Mouse (Mus musculus): ENCODE measurements around the gene Depdc5. TPM values are rescaled to one million over a fixed set of nuclear protein-coding genes. Genes with fewer than 3 reads are reported as not detected.

Depdc5 gene
- polyA plus RNA-seq, 1 experiment: 7.5 TPM

DNA sequence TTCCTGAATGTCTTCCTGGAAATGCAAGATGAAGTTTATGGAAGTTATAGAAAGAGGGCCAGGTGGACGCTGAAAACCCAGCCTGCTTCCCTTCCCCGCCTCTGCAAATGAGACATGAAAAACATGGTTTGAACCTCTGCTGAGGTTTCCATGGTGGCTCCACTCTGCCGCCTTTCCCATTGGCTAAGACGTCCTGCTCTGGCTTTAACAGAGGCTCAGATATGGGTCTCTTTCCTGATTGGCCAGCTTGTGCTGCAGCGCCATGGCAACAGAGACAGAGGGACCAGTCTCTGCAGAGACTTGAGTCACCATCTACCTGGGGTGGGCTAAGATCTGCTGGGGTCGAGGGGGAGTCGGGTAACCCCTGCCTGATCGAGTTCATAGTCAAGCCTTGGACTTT is 143.2 kb downstream of the Depdc5 start:
- no peaks in the 10 kb centered on the region for H3K4me1 ChIP-seq (ENCODE audit: control insufficient read depth, insufficient read depth, insufficient read length, low read length)
- H3K27ac ChIP-seq (ENCODE audit: insufficient read depth, low read depth, low read length): no peak overlapping the region
- 62% methylated on average over 8 of the region's 8 CpGs for WGBS
- H3K36me3 ChIP-seq (ENCODE audit: control insufficient read depth, insufficient read depth, low read length): no peaks in the 10 kb centered on the region
- TF ChIP-seq POLR2A (IDR thresholded peaks at IDR 0.05; ENCODE audit: low read depth, low read length): no peak
- TF ChIP-seq CTCF (IDR thresholded peaks at IDR 0.05; ENCODE audit: extremely low read depth, insufficient read length, insufficient replicate concordance, low read depth, low read length): no peak
- H3K27me3 ChIP-seq (ENCODE audit: control insufficient read depth, insufficient read depth, low read length): no peaks in the 10 kb centered on the region
- no peak overlapping the region for H3K4me3 ChIP-seq (ENCODE audit: low read depth, low read length)

DNA sequence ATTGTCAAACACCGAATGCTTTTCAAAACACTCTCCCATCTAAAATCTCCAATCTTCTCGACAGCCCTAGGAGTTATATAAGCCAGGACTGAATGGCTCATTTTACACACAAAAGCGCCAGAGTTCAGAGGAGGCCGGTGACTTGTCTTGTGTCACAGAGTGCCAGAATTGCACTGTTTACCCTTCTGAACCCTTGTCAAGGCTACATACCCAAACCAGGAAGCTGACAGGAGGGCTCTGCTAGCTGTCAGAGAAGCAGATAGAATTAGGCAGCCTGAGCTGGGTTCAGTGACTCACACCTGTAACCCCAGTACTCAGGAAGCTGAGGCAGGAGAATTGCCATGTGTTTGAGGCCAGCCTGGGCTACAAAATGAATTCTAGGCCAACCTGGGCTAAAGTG is 143.9 kb downstream of the Depdc5 start:
- H3K36me3 ChIP-seq (ENCODE audit: control insufficient read depth, insufficient read depth, low read length): no peaks in the 10 kb centered on the region
- H3K27ac ChIP-seq (ENCODE audit: insufficient read depth, low read depth, low read length): no peak overlapping the region
- H3K4me3 ChIP-seq (ENCODE audit: low read depth, low read length): no peak overlapping the region
- no peaks in the 10 kb centered on the region for H3K4me1 ChIP-seq (ENCODE audit: control insufficient read depth, insufficient read depth, insufficient read length, low read length)
- TF ChIP-seq CTCF (IDR thresholded peaks at IDR 0.05; ENCODE audit: extremely low read depth, insufficient read length, insufficient replicate concordance, low read depth, low read length) (no peak), POLR2A (IDR thresholded peaks at IDR 0.05; ENCODE audit: low read depth, low read length) (no peak)
- WGBS: 36% methylated on average over 4 of the region's 4 CpGs
- H3K27me3 ChIP-seq (ENCODE audit: control insufficient read depth, insufficient read depth, low read length): no peaks in the 10 kb centered on the region

DNA sequence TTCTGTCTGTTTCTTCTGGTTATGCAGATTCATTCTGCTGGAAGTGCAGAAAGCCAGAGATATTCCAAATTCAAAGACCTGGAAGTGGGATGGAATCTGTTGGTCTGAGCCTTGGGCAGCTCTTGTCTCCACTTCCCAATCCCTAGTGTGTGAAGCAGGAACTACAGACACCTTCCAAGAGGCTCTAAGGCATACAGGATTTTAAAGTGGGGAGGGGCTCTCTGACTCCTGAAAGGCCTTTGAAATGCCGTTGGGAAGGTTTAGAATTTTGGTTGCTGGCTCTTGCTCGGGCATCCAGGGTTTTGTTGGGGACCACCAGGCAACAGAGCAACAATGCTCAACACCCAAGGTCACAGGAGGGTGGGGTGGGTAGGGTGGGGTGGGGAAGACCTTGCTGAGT is 145.8 kb downstream of the Depdc5 start:
- 79% methylated on average over 2 of the region's 2 CpGs for WGBS
- TF ChIP-seq POLR2A (IDR thresholded peaks at IDR 0.05; ENCODE audit: low read depth, low read length): no peak
- no peak for TF ChIP-seq CTCF (IDR thresholded peaks at IDR 0.05; ENCODE audit: extremely low read depth, insufficient read length, insufficient replicate concordance, low read depth, low read length)
- Histone ChIP-seq H3K27ac (ENCODE audit: insufficient read depth, low read depth, low read length) (no peak overlapping the region), H3K4me1 (ENCODE audit: control insufficient read depth, insufficient read depth, insufficient read length, low read length) (no peaks in the 10 kb centered on the region), H3K4me3 (ENCODE audit: low read depth, low read length) (no peak overlapping the region), H3K36me3 (ENCODE audit: control insufficient read depth, insufficient read depth, low read length) (no peaks in the 10 kb centered on the region), H3K27me3 (ENCODE audit: control insufficient read depth, insufficient read depth, low read length) (no peaks in the 10 kb centered on the region)

DNA sequence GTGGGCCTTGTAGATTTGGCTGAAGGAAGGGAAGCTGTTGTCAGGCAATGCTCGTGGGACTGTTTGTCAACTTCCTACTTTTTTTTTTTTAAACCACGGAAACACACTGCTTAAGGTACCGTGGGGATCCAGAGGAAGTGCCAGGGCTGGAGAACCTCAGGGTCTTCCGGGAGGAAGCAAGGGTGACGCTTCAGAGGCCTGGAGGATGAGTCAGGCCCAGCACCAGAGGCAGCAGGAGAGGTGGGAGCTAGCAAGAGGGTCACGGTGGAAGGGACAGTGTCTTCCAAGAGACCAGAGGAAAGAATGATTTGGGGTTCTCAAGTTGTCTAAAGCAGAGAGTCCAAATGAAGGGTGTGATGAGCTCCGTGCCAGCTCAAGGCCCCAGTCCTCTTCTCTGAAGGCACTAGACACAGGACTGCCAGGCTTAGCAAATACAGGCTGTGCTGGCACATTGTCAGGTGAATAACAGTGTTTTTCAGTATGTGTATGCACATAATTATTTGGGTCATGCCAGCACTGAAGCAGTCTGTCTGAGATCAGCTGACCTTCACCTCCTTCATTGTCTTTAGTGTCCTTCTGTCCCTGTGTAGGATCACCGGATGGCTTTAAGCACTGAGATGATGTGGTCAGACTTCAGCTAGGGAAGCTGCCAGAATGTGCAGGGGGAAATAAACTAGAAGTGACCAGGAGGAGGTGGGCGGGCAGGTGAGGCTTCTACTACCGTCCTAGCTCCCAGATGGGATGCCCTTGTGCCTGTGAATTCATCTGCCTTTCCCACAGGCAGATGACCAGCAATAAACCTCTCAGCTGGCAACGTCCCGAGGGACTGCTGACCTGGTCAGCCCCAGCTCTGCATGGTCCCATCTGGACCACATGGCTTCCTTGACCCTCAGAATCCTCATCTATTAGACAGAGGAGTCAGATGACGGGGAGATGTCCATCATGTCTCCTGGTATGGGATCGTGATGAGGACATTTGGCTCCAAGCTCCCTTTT is 146.6 kb downstream of the Depdc5 start:
- no peak for TF ChIP-seq POLR2A (IDR thresholded peaks at IDR 0.05; ENCODE audit: low read depth, low read length)
- no peak for TF ChIP-seq CTCF (IDR thresholded peaks at IDR 0.05; ENCODE audit: extremely low read depth, insufficient read length, insufficient replicate concordance, low read depth, low read length)
- H3K27ac ChIP-seq (ENCODE audit: insufficient read depth, low read depth, low read length): no peak overlapping the region
- no peaks in the 10 kb centered on the region for H3K27me3 ChIP-seq (ENCODE audit: control insufficient read depth, insufficient read depth, low read length)
- H3K36me3 ChIP-seq (ENCODE audit: control insufficient read depth, insufficient read depth, low read length): no peaks in the 10 kb centered on the region
- 80% methylated on average over 14 of the region's 14 CpGs for WGBS
- no peak overlapping the region for H3K4me3 ChIP-seq (ENCODE audit: low read depth, low read length)
- H3K4me1 ChIP-seq (ENCODE audit: control insufficient read depth, insufficient read depth, insufficient read length, low read length): no peaks in the 10 kb centered on the region

DNA sequence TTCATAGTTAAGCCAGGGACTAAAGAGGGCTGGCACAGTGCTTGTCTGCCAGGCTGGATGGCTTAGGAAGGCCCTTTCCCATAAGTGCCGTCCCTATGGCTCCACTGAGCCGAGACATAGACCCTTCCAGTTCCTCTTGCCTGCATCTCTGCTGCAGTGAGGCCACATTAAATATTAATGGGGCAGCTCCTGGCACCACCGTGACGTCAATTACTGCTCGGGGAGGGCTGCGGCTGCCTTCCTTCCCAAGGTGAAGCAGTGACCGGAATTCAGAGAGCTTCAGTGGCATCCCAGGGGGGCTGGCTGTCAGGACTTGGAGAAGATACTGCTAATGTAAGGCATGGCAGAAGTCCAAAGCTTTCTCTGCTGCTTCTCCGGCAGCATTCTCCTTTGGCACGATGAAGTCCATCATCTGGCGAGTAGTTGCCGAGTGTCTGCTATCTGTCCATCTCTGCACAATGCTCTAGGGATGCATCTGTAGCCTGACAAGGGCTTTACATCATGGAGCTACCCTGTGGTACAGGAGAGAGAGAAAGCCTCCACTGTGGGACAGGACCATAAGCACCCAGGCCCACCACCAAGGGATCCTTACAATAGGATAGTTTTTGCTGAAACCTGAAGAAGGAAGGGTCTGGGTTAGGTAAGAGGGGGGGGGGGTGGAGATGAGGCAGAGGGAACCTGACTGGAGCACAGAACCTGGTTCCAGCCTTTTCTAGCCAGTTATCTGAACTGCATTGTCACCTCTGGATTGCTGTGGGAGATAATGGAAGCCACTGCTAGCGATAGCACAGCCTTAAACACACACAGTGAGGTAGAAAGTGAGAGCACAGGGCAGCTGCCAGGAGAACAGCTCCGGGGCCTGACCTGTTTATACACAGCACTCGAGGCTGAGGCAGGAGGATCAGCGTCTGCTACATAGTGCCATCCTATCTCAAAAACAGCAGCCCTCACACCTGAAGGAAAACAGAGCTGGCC is 147.9 kb downstream of the Depdc5 start:
- Histone ChIP-seq H3K36me3 (ENCODE audit: control insufficient read depth, insufficient read depth, low read length) (no peaks in the 10 kb centered on the region), H3K4me3 (ENCODE audit: low read depth, low read length) (no peak overlapping the region), H3K4me1 (ENCODE audit: control insufficient read depth, insufficient read depth, insufficient read length, low read length) (no peaks in the 10 kb centered on the region), H3K27ac (ENCODE audit: insufficient read depth, low read depth, low read length) (no peak overlapping the region), H3K27me3 (ENCODE audit: control insufficient read depth, insufficient read depth, low read length) (no peaks in the 10 kb centered on the region)
- 52% methylated on average over 15 of the region's 15 CpGs for WGBS
- TF ChIP-seq POLR2A (IDR thresholded peaks at IDR 0.05; ENCODE audit: low read depth, low read length) (no peak), CTCF (IDR thresholded peaks at IDR 0.05; ENCODE audit: extremely low read depth, insufficient read length, insufficient replicate concordance, low read depth, low read length) (no peak)

DNA sequence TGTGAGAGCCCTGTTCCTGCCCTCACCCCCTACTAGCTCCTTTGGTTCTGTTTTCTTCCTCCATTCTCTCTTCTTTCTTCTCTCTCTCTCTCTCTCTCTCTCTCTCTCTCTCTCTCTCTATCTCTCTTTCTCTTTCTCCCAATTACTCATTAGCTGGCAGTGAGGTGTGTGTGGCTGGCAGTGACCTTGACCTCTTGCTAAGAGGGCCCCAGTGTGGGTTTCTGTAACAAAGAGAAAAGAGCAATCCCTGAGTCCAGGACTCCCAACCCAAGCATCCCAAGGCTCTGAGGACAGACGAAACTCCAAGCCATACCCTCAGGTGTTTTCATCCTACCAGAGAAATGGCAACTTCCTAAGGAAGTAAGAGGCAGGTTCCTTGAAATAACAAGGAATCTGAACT is 150.6 kb downstream of the Depdc5 start:
- no peaks in the 10 kb centered on the region for H3K36me3 ChIP-seq (ENCODE audit: control insufficient read depth, insufficient read depth, low read length)
- WGBS: 81% methylated on average over 1 of the region's 1 CpGs
- H3K27me3 ChIP-seq (ENCODE audit: control insufficient read depth, insufficient read depth, low read length): no peaks in the 10 kb centered on the region
- TF ChIP-seq CTCF (IDR thresholded peaks at IDR 0.05; ENCODE audit: extremely low read depth, insufficient read length, insufficient replicate concordance, low read depth, low read length): no peak
- no peak for TF ChIP-seq POLR2A (IDR thresholded peaks at IDR 0.05; ENCODE audit: low read depth, low read length)
- no peak overlapping the region for H3K27ac ChIP-seq (ENCODE audit: insufficient read depth, low read depth, low read length)
- peaks cover 6% of the 10 kb centered on the region; the same call in 1 of the 2 replicates for H3K4me1 ChIP-seq (ENCODE audit: control insufficient read depth, insufficient read depth, insufficient read length, low read length)
- no peak overlapping the region for H3K4me3 ChIP-seq (ENCODE audit: low read depth, low read length)
